Mouse (Mus musculus) testis, adult 2 months (tissue): ENCODE data around the gene Adcy10. TPM values are rescaled to one million over a fixed set of nuclear protein-coding genes. Genes with fewer than 3 reads are reported as not detected.

Experiments
- H3K27ac ChIP-seq: fragments of 200-500 bp; 2 replicates; pipeline ENCODE4 v1.5.1; 2012; ENCODE audit warnings: low read depth, low read length; ENCODE audit not compliant: control insufficient read depth, insufficient read depth
- H3K27me3 ChIP-seq: fragments of 200-500 bp; 2 replicates; pipeline ENCODE4 v1.6.1; 2012; ENCODE audit warnings: mild to moderate bottlenecking, low read length, moderate library complexity; ENCODE audit not compliant: control insufficient read depth, insufficient read depth
- H3K36me3 ChIP-seq: fragments of 200-500 bp; 2 replicates; pipeline ENCODE4 v1.6.1; 2012; ENCODE audit warnings: mild to moderate bottlenecking, low read length; ENCODE audit not compliant: control insufficient read depth, insufficient read depth
- H3K4me1 ChIP-seq: fragments of 200-500 bp; 2 replicates; pipeline ENCODE4 v1.6.1; 2012; ENCODE audit warnings: low read length; ENCODE audit not compliant: control insufficient read depth, insufficient read depth
- H3K4me3 ChIP-seq: fragments of 200-500 bp; 2 replicates; pipeline ENCODE4 v1.5.1; 2012; ENCODE audit warnings: low read depth, mild to moderate bottlenecking, low read length, moderate library complexity, mixed read lengths; ENCODE audit not compliant: control insufficient read depth
- CTCF ChIP-seq: fragments of 200-500 bp; IDR thresholded peaks from 2 replicates; pipeline ENCODE4 v1.5.1; 2012; ENCODE audit warnings: low read depth, mild to moderate bottlenecking, inconsistent platforms, low read length, moderate library complexity; ENCODE audit not compliant: control insufficient read depth, insufficient read depth, insufficient replicate concordance
- POLR2A ChIP-seq: fragments of 200-500 bp; IDR thresholded peaks from 2 replicates; pipeline ENCODE4 v1.6.1; 2012; ENCODE audit warnings: low read depth, mild to moderate bottlenecking, inconsistent platforms, low read length, moderate library complexity; ENCODE audit not compliant: control insufficient read depth
- polyA plus RNA-seq: library from polyadenylated mRNA; depleted of rRNA; stranded (reverse); fragments of >200 nt; gene quantifications from 2 replicates; pipeline ENCODE4 v1.2.3, GENCODE M21; 2012

Gene Adcy10
- polyA plus RNA-seq, 1 experiment = 86.7 TPM

- TF ChIP-seq CTCF (no peak), POLR2A (no peak)
- H3K27me3 ChIP-seq = no peaks in the 10 kb centered on the region
- H3K4me1 ChIP-seq = no peaks in the 10 kb centered on the region
- no peak overlapping the region for H3K27ac ChIP-seq
- no peaks in the 10 kb centered on the region for H3K36me3 ChIP-seq
- H3K4me3 ChIP-seq = no peak overlapping the region
Observed at GRCm38 (mm10) chr1:165536079-165536675, 51.2 kb downstream of the Adcy10 start.

GRCm38 (mm10) chr1:165537241-165537807, 52.3 kb downstream of the Adcy10 start:
- no peaks in the 10 kb centered on the region for H3K27me3 ChIP-seq
- no peak overlapping the region for H3K27ac ChIP-seq
- no peaks in the 10 kb centered on the region for H3K4me1 ChIP-seq
- no peak overlapping the region for H3K4me3 ChIP-seq
- H3K36me3 ChIP-seq = no peaks in the 10 kb centered on the region
- TF ChIP-seq CTCF = no peak
- no peak for TF ChIP-seq POLR2A

- no peak for TF ChIP-seq POLR2A
- Histone ChIP-seq H3K36me3 (no peaks in the 10 kb centered on the region), H3K4me3 (peak overlapping the region; percentile 22; the same call in 1 of the 2 replicates), H3K27ac (no peak overlapping the region), H3K4me1 (no peaks in the 10 kb centered on the region), H3K27me3 (no peaks in the 10 kb centered on the region)
Observed at GRCm38 (mm10) chr1:165556711-165557110, 71.7 kb downstream of the Adcy10 start.

- Histone ChIP-seq H3K27me3 (no peaks in the 10 kb centered on the region), H3K27ac (no peak overlapping the region), H3K4me1 (no peaks in the 10 kb centered on the region), H3K4me3 (no peak overlapping the region), H3K36me3 (no peaks in the 10 kb centered on the region)
- TF ChIP-seq POLR2A = no peak
- no peak for TF ChIP-seq CTCF
Observed at GRCm38 (mm10) chr1:165559073-165559472, 74.1 kb downstream of the Adcy10 start.

- no peak overlapping the region for H3K27ac ChIP-seq
- TF ChIP-seq POLR2A = no peak
- no peak overlapping the region for H3K4me3 ChIP-seq
- H3K4me1 ChIP-seq = no peaks in the 10 kb centered on the region
- H3K27me3 ChIP-seq = no peaks in the 10 kb centered on the region
- no peaks in the 10 kb centered on the region for H3K36me3 ChIP-seq
Observed at GRCm38 (mm10) chr1:165565283-165565682, 80.3 kb downstream of the Adcy10 start.

GRCm38 (mm10) chr1:165567466-165567865, 82.5 kb downstream of the Adcy10 start:
- TF ChIP-seq POLR2A = no peak
- TF ChIP-seq CTCF = no peak
- no peaks in the 10 kb centered on the region for H3K36me3 ChIP-seq
- H3K27ac ChIP-seq = no peak overlapping the region
- H3K27me3 ChIP-seq = no peaks in the 10 kb centered on the region
- no peaks in the 10 kb centered on the region for H3K4me1 ChIP-seq
- H3K4me3 ChIP-seq = no peak overlapping the region

- no peaks in the 10 kb centered on the region for H3K36me3 ChIP-seq
- no peak overlapping the region for H3K4me3 ChIP-seq
- no peaks in the 10 kb centered on the region for H3K27me3 ChIP-seq
- TF ChIP-seq POLR2A (no peak), CTCF (no peak)
- H3K27ac ChIP-seq = no peak overlapping the region
- no peaks in the 10 kb centered on the region for H3K4me1 ChIP-seq
Observed at GRCm38 (mm10) chr1:165576005-165576404, 91.0 kb downstream of the Adcy10 start.
